Mouse (Mus musculus): Measurements from ENCODE around the gene B3galt1.

DNA sequence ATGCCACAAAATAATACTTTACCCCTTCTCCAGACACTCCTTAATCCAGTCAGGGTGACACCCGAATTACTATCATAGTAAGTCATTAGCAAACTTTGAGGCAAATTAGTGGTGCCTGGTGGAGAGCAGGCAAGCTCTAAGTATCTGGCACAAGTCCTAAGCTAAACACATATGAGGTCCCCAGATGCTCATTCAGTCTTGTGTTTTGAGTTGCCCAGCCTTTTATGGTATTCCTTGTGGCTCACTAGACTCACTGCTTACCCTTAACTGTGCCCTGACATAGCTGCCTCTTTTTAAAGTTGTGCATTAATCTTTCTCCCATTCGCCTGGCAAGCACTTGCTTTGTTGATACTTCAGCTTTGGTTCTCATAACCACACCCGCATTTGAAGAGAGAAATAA, 382.7 kb downstream of the B3galt1 start:
- TF ChIP-seq CTCF (conservative IDR thresholded peaks at IDR 0.05; ENCODE audit: low read length) = no peak
- TF ChIP-seq POU5F1 (IDR thresholded peaks at IDR 0.05; ENCODE audit: borderline replicate concordance, low read length) = no peak
